Mouse (Mus musculus) liver, embryonic 13.5 days (tissue): ENCODE measurements around the gene Tvp23a. TPM values are rescaled to one million over a fixed set of nuclear protein-coding genes. Genes with fewer than 3 reads are reported as not detected.

Experiments
- ATAC-seq: fragments of 200-750 bp; cut with Nextera tagmentation; 2 replicates; pipeline ENCODE4 v1.8.0; 2017; ENCODE audit warnings: low read depth, mild to moderate bottlenecking, moderate number of reproducible peaks, moderate library complexity
- DNase-seq: peaks from one replicate; pipeline ENCODE4 v3.0.0; 2022
- H3K27ac ChIP-seq: fragments of 300-500 bp; sonication (generic); 2 replicates; pipeline ENCODE4 v1.5.1; 2015; ENCODE audit warnings: moderate library complexity, mild to moderate bottlenecking, inconsistent platforms
- H3K27me3 ChIP-seq: fragments of 300-500 bp; sonication (generic); 2 replicates; pipeline ENCODE4 v1.6.1; 2015; ENCODE audit warnings: mild to moderate bottlenecking, inconsistent platforms
- H3K36me3 ChIP-seq: fragments of 300-500 bp; sonication (generic); 2 replicates; pipeline ENCODE4 v1.6.1; 2015; ENCODE audit warnings: mild to moderate bottlenecking, inconsistent platforms
- H3K4me1 ChIP-seq: fragments of 300-500 bp; sonication (generic); replicated peaks from 2 replicates; pipeline ENCODE4 v1.6.1; 2015; ENCODE audit warnings: inconsistent platforms
- H3K4me2 ChIP-seq: fragments of 300-500 bp; sonication (generic); 2 replicates; pipeline ENCODE4 v1.6.1; 2015; ENCODE audit warnings: inconsistent platforms, mild to moderate bottlenecking, moderate library complexity
- H3K4me3 ChIP-seq: fragments of 300-500 bp; sonication (generic); replicated peaks from 2 replicates; pipeline ENCODE4 v1.5.1; 2015; ENCODE audit warnings: mild to moderate bottlenecking, inconsistent platforms
- H3K9ac ChIP-seq: fragments of 300-500 bp; sonication (generic); 2 replicates; pipeline ENCODE4 v1.6.1; 2015; ENCODE audit warnings: mild to moderate bottlenecking, inconsistent platforms
- H3K9me3 ChIP-seq: fragments of 300-500 bp; sonication (generic); replicated peaks from 2 replicates; pipeline ENCODE4 v1.6.1; 2016; ENCODE audit warnings: inconsistent platforms
- WGBS: fragments of 180-500 bp; shearing (Covaris S2); methylation state at CpG from one replicate; pipeline ENCODE4 v1.1.7; 2015; ENCODE audit not compliant: insufficient replicate concordance; 5-methylcytosine and 5-hydroxymethylcytosine counted together
- polyA plus RNA-seq: library from polyadenylated mRNA; unstranded; fragments of >200 nt; fragmentation: Nextera tagmentation; extraction: Ambion mirVana; gene quantifications from 2 replicates; pipeline ENCODE4 v1.2.1, GENCODE M21; 2015

Tvp23a gene
- polyA plus RNA-seq, 1 experiment from 2014 or later, result 0.81 TPM

GRCm38 (mm10) chr16:10479857-10480256, 32.7 kb upstream of the Tvp23a start, which contains the start of gene Ciita:
Gene Ciita, plus strand, starts transcription at chr16:10480059.
- H3K36me3 ChIP-seq, result no peaks in the 10 kb centered on the region
- ATAC-seq (no peak), DNase-seq (no peak)
- H3K9me3 ChIP-seq, result no peaks in the 10 kb centered on the region
- no peak within 1 kb of the TSS for H3K4me2 ChIP-seq
- no peak within 1 kb of the TSS for H3K9ac ChIP-seq
- H3K4me1 ChIP-seq, result peaks cover 4% of the 10 kb centered on the region; the same call in 1 of the 2 replicates
- H3K4me3 ChIP-seq, result no peak within 1 kb of the TSS
- 45% methylated on average over 5 of the region's 5 CpGs for WGBS
- no peak within 1 kb of the TSS for H3K27ac ChIP-seq
- no peaks in the 10 kb centered on the region for H3K27me3 ChIP-seq

- no peak for DNase-seq
- H3K9me3 ChIP-seq, result no peaks in the 10 kb centered on the region
- no peaks in the 10 kb centered on the region for H3K36me3 ChIP-seq
- no peak for ATAC-seq
- H3K27me3 ChIP-seq, result no peaks in the 10 kb centered on the region
- no peak overlapping the region for H3K9ac ChIP-seq
- no peak overlapping the region for H3K27ac ChIP-seq
- no peak overlapping the region for H3K4me3 ChIP-seq
- peaks cover 4% of the 10 kb centered on the region; the same call in 1 of the 2 replicates for H3K4me1 ChIP-seq
- H3K4me2 ChIP-seq, result no peak overlapping the region
- whole genome bisulfite sequencing, result 38% methylated on average over 2 of the region's 2 CpGs
Measured at GRCm38 (mm10) chr16:10475919-10476318, 28.8 kb upstream of the Tvp23a start.

GRCm38 (mm10) chr16:10474956-10475355, 27.8 kb upstream of the Tvp23a start:
- H3K4me3 ChIP-seq, result no peak overlapping the region
- no peak overlapping the region for H3K27ac ChIP-seq
- no peaks in the 10 kb centered on the region for H3K27me3 ChIP-seq
- no peak overlapping the region for H3K4me2 ChIP-seq
- H3K36me3 ChIP-seq, result no peaks in the 10 kb centered on the region
- WGBS, result 48% methylated on average over 3 of the region's 3 CpGs
- H3K9me3 ChIP-seq, result no peaks in the 10 kb centered on the region
- peaks cover 4% of the 10 kb centered on the region; the same call in 1 of the 2 replicates for H3K4me1 ChIP-seq
- DNase-seq (no peak), ATAC-seq (no peak)
- H3K9ac ChIP-seq, result no peak overlapping the region

- H3K9me3 ChIP-seq, result no peaks in the 10 kb centered on the region
- ATAC-seq (no peak), DNase-seq (no peak)
- WGBS, result 74% methylated on average over 3 of the region's 3 CpGs
- no peak overlapping the region for H3K27ac ChIP-seq
- H3K9ac ChIP-seq, result no peak overlapping the region
- no peak overlapping the region for H3K4me2 ChIP-seq
- H3K27me3 ChIP-seq, result no peaks in the 10 kb centered on the region
- H3K4me1 ChIP-seq, result peaks cover 4% of the 10 kb centered on the region; the same call in 1 of the 2 replicates
- H3K36me3 ChIP-seq, result no peaks in the 10 kb centered on the region
- H3K4me3 ChIP-seq, result no peak overlapping the region
Measured at GRCm38 (mm10) chr16:10471950-10472349, 24.8 kb upstream of the Tvp23a start.

GRCm38 (mm10) chr16:10468201-10468600, 21.0 kb upstream of the Tvp23a start:
- Histone ChIP-seq H3K27me3 (no peaks in the 10 kb centered on the region), H3K9ac (no peak overlapping the region), H3K4me1 (no peaks in the 10 kb centered on the region), H3K36me3 (no peaks in the 10 kb centered on the region), H3K4me2 (no peak overlapping the region), H3K9me3 (no peaks in the 10 kb centered on the region), H3K4me3 (no peak overlapping the region), H3K27ac (no peak overlapping the region)
- DNase-seq (no peak), ATAC-seq (no peak)
- WGBS, result 52% methylated on average over 1 of the region's 1 CpGs

- Histone ChIP-seq H3K27ac (no peak overlapping the region), H3K4me1 (no peaks in the 10 kb centered on the region), H3K27me3 (no peaks in the 10 kb centered on the region), H3K9ac (no peak overlapping the region), H3K4me2 (no peak overlapping the region), H3K9me3 (no peaks in the 10 kb centered on the region), H3K36me3 (no peaks in the 10 kb centered on the region), H3K4me3 (no peak overlapping the region)
- ATAC-seq (no peak), DNase-seq (no peak)
- WGBS, result 43% methylated on average over 11 of the region's 11 CpGs
Measured at GRCm38 (mm10) chr16:10467391-10468107, 20.4 kb upstream of the Tvp23a start.

GRCm38 (mm10) chr16:10465011-10465681, 18.0 kb upstream of the Tvp23a start:
- Histone ChIP-seq H3K4me1 (no peaks in the 10 kb centered on the region), H3K4me3 (no peak overlapping the region), H3K9me3 (no peaks in the 10 kb centered on the region), H3K27ac (no peak overlapping the region), H3K27me3 (no peaks in the 10 kb centered on the region), H3K9ac (no peak overlapping the region), H3K36me3 (no peaks in the 10 kb centered on the region), H3K4me2 (no peak overlapping the region)
- no peak for ATAC-seq
- DNase-seq, result no peak
- WGBS, result 13% methylated on average over 4 of the region's 4 CpGs

GRCm38 (mm10) chr16:10461178-10461577, 14.0 kb upstream of the Tvp23a start:
- no peak for ATAC-seq

GRCm38 (mm10) chr16:10460188-10460587, 13.0 kb upstream of the Tvp23a start:
- no peak for DNase-seq
- Histone ChIP-seq H3K36me3 (no peaks in the 10 kb centered on the region), H3K27me3 (no peaks in the 10 kb centered on the region), H3K9ac (no peak overlapping the region), H3K4me2 (no peak overlapping the region), H3K27ac (no peak overlapping the region), H3K4me1 (no peaks in the 10 kb centered on the region), H3K9me3 (no peaks in the 10 kb centered on the region), H3K4me3 (no peak overlapping the region)
- 55% methylated on average over 2 of the region's 2 CpGs for WGBS
- no peak for ATAC-seq

More at GRCm38 (mm10) chr16:10461178-10461577, 14.0 kb upstream of the Tvp23a start:
- H3K36me3 ChIP-seq, result no peaks in the 10 kb centered on the region
- H3K4me1 ChIP-seq, result no peaks in the 10 kb centered on the region
- no peaks in the 10 kb centered on the region for H3K27me3 ChIP-seq
- H3K4me3 ChIP-seq, result no peak overlapping the region
- 31% methylated on average over 2 of the region's 2 CpGs for WGBS
- H3K9me3 ChIP-seq, result no peaks in the 10 kb centered on the region
- H3K4me2 ChIP-seq, result no peak overlapping the region
- no peak for DNase-seq
- H3K9ac ChIP-seq, result no peak overlapping the region
- no peak overlapping the region for H3K27ac ChIP-seq

- ATAC-seq (no peak), DNase-seq (no peak)
- Histone ChIP-seq H3K27me3 (no peaks in the 10 kb centered on the region), H3K27ac (no peak overlapping the region), H3K4me2 (no peak overlapping the region), H3K9me3 (no peaks in the 10 kb centered on the region), H3K4me3 (no peak overlapping the region), H3K4me1 (peaks cover 12% of the 10 kb centered on the region), H3K9ac (no peak overlapping the region), H3K36me3 (no peaks in the 10 kb centered on the region)
- 46% methylated on average over 3 of the region's 3 CpGs for WGBS
Measured at GRCm38 (mm10) chr16:10454583-10454974, 7.4 kb upstream of the Tvp23a start.

- DNase-seq (no peak), ATAC-seq (no peak)
- H3K36me3 ChIP-seq, result no peaks in the 10 kb centered on the region
- no peak overlapping the region for H3K27ac ChIP-seq
- no peaks in the 10 kb centered on the region for H3K9me3 ChIP-seq
- WGBS, result 49% methylated on average over 6 of the region's 6 CpGs
- no peaks in the 10 kb centered on the region for H3K27me3 ChIP-seq
- no peak overlapping the region for H3K4me3 ChIP-seq
- peaks cover 12% of the 10 kb centered on the region for H3K4me1 ChIP-seq
- no peak overlapping the region for H3K9ac ChIP-seq
- no peak overlapping the region for H3K4me2 ChIP-seq
Measured at GRCm38 (mm10) chr16:10453872-10454582, 6.9 kb upstream of the Tvp23a start.
